Mouse (Mus musculus) embryo, embryonic 11 days (tissue): ENCODE data around the gene Ercc6.

Experiments used
- DNase-seq: peaks from one replicate; pipeline ENCODE4 v3.0.0-alpha.2; 2015

Gene Ercc6

DNA sequence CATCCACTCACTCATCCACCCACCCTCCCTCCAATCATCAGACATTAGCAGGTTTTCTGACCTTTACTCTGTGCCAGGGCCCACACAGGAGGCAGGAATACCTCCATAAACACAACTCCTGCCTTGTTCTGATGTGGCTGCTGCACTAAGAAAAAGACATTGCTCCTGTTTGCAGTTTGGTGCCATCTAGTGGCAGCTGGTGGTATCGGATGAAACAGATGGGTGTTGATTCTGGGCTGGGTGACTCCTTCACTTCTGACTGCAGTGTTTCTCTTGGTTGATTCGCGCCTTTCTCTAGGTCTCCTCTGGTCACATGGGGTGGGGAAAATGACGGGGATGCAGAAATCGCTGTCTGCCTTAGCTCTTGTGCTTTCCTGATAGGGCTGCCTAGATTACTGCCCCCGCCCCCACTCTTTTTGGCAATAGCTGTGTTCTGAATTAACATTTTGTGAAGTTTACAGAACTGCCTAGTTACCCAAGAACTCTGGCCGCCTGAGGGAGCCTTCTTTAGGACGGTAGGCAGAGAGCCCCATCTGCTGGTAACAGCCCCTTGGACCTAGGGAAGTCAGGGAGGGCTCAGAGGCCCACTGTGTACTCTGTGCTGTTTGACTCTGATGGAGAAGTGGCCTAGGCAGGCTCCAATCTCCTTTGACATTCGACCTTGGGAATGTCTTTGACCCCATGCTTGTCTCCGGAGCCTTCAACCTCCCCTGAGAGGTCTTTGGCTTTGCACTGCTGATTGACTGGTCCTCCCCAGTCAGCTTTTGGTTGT is 73.9 kb downstream of the Ercc6 start:
- DNase-seq, result peak; percentile 70

DNA sequence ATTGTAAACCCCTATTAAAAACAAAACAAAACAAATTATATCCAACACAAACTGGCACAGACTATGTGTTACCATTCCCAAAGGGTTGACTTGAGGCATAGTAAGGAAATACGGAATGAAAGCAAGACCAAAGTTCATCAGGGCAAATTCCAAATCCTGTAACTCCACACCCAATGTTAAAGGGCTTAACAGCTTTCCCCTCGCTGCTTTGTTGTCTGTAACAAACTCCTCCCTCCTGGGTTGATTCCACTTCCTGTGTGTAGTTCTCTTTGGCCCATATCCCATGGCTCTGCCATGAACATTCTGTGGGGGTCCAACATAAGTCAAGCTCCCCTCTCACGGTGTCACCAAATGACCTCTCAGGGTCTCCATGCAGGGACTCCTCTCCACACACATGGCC is 77.1 kb downstream of the Ercc6 start:
- DNase-seq, result no peak

DNA sequence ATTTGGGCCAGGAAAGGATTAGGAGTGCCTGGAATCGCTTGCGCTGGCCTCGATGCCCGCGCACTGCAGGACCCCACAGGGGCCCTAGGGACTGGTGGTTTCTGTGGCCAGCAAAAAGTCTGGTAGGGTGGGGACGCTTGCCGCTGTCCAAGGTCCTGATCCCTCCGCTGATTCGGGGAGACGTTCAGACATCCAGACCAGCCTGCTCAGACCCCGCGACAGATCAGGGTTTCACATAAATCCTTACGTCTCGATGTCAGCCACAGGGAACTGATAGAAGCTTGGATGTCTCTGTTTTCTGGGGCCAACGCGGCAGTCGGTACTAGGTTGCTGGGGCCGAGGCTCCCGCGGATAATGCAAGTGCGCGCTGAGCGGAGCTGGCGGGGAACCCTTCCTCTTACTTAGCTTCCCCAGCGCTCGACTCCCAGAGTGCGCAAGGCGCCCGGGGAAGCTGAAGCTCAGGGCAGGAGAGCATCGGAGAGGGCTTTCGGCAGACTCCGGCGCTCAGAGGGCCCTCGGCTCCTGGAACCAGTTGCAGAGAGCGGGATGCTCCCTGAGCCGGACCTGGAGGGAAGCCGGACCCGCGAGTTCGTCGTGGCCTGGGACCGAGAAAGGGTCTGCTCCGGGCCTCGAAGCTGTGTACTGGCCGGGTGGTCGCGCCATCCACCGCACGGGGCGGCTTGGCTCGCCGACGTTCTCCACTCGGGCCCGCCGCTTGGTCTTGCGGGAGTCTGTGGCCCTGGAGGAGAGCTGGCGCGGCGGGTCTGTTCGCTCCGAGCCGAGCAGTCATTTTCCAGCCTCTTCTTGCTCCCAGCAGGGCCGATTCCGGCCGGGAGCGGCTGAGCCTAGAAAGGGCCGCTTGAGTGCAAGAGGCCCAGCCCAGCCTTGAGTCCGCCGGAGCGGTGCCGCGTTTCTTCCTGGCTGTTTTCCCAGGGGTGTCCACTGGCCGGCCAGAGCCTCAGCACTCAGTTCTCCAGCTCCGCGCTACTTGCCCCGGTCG is 84.2 kb downstream of the Ercc6 start:
- peak; percentile 88 for DNase-seq

DNA sequence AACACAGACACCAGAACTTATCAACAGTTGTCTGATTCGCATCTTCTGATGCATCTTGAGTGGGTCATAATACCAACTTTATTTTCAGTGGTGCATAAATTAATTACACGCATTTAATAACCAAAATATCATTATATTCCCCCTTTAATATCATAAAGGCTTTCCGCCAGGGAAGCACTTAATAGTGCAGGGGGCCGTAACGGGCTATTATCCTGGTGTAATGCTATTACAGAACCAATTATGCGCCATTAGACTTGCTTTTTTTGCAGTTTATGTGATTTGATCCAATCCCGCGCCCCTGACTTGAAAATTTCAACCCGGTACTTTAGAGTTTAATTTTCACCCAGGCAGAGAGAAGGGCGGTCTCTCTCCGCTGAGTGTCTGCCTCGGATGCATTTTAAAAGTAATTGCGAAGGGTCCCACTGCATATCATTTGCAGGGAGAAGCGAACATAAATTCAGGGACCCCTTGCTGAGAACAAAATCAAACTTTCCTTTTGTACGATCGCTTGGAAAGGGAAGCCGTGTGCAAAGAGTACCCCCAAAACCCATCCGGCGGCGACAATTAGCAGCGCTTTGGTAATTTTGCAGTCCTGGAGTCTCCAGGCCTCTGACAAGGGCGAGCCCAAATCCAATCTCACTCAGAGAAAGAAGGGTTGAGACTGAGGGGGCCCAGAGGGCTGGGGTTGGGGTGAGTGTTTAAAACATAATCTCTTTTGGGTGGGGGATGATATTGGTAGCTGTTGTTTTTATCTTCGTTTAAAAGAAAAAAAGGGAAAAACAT is 85.3 kb downstream of the Ercc6 start:
- peak; percentile 10 for DNase-seq

DNA sequence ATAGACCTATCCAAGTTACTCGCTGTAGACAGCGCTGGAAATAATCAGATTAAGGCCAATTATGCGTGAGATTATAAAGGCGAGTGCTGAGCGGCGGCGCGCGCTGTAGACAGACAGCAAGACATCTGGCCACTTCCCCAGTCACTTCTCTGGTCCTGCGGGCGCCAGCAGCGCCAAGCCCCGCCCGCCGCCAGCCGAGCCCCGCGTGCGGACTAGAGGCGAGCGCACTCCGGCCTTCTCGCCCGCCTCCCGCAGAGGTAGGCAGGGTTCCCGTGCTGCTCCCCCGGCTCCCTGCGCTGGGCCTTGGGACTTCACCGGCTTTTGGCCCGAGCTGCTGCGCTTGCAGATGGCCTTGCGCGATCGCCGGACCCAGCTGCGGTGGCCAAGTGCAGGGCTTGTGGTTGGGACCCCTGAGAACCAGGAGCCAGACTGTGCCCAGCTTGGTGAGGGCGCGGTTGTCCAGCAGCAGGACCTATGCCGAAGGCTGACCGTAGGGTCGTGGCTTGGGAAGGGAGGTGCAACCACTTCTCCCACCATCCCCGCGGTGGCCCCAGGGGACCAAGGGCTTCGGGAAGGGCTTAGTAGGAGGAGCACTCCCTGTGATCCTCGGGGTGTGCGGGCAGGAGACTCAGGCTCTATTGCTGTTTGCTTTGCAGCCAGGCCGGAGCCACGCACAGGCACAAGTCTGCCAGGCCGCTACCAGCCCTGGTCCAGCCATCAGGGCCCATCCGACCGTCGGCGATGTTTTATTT is 86.1 kb downstream of the Ercc6 start, which contains the start of gene Prrxl1:
Prrxl1 (plus strand) TSS at position 118 of the 752 bp plus-strand sequence.
- DNase-seq, result peak; percentile 51

DNA sequence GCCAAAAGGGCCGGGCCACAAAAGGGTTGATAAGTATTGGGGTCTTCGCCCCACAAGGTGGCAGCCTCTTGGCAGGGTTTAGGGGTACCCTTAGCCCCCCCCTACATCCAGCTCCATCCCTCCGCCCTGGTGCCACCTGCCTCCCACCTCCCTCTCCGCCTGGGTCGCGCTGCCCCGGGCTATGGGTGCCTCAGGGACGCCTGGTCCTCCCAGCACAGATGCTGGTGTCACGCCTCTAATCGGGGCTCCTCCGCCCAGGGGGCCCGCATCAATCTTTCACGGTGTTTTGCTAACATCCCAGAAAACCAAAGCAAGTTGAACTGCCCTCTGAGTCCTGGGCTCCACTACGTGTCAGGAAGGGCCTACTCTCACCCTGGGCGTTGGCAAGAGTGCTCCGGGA is 86.8 kb downstream of the Ercc6 start:
- DNase-seq, result peak; percentile 8

DNA sequence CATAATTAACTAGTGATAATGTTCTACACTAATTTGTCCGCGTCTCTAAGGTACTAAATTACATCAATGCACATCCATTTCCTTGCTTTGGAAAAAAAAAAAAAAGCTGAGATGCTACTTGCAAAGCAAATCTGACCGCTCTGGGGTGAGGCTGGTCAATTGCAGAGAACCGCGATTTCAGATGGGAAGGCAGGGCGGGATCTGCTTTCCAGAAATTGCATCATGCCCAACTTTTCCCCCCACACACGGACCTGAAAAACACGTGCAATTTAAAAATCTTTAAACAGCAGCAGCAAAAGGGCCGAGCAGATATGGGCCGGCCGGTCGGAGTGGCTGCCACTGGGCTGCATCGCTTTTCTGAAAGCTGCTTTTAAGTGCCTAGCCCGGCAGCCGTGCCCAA is 92.2 kb downstream of the Ercc6 start:
- DNase-seq, result no peak

DNA sequence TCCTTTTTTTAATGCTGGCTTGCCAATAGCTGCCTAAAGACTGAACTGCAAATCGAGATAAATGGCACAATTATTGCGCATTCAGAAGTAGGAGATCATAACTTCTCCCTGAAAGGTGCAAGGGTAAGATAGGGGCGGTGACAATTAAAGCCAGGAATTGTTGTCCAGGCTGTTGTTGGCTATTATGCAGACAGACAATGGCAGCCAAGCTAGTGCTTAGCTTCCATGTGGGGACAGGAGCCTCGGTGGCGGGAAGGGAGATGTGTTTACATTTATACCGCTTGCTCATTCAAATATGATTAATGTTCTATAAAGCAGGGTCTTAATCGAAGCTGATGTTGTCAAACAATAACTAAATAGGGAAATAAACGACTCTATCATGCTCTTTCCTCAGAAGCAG is 93.0 kb downstream of the Ercc6 start:
- DNase-seq, result no peak

DNA sequence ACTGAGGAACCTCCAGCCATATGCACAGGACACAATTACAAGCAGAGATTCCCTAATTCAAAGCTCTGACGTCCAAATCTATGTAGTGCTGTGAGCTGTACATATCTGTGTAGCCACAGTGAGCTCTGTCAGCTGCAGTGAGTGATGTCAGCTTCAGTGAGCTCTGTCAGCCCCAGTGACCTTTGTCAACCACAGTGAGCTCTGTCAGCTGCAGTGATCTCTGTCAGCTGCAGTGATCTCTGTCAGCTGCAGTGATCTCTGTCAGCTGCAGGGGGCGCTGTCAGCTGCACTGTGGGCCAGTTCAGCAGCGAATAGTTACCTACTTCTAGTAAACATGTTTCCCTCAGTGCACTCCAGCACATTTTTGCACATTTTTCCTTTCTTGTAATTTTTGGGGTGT is 96.1 kb downstream of the Ercc6 start:
- peak; percentile 42 for DNase-seq

DNA sequence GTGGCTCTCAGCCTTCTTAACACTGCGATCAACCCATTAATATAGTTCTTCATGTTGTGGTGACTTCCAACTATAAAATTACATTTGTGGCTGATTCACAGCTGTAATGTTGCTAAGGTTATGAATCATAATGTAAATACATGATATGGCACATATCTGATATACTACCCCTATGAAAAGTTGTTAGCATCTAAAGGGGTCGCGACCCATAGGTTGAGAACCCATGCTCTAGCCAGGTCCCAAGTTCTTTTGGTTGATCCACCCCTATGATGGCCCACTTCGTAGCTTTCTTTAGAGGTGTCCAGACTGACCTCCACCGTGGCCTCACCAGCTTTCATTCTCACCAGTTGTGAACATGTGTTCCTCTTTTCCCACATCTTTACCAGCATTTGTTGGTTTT is 103.9 kb downstream of the Ercc6 start:
- no peak for DNase-seq

DNA sequence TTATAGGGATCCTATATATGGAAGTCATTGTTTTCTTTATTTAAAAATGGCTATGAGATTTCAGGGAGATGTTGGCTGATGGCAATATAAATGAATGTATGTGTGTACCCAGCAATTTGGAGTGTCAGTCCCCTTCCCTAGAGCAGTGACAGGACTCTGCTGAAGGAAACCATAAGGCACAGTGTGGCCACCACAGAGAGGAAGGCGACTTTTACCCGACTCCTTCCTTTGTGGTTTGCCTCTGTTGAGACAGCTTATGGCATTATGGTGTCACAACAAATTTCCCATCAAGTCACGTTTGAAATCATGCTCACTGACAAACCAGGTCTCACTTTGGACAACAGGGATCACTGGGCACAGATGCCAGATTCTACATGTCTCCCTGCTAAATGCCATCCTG is 110.9 kb downstream of the Ercc6 start:
- DNase-seq, result no peak

DNA sequence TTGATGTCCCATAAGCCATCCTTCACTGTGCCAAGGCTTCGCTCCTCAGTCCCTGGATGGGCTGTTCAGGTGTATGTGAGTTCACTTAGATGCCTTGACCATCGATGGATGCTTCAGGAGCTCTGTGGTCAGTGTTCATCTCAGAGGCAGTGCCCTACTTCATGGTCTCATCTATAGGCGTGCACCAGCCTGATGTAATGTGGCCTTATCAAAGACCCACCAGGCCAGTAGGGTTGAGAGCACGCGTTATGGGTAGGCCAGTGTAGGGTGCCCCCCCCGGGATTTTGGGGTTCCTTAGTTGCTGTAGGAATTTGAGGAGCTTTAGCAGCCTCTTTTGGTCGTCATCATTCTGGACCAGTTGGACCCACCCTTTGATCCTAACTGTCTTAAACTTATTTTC is 111.5 kb downstream of the Ercc6 start:
- DNase-seq, result no peak

DNA sequence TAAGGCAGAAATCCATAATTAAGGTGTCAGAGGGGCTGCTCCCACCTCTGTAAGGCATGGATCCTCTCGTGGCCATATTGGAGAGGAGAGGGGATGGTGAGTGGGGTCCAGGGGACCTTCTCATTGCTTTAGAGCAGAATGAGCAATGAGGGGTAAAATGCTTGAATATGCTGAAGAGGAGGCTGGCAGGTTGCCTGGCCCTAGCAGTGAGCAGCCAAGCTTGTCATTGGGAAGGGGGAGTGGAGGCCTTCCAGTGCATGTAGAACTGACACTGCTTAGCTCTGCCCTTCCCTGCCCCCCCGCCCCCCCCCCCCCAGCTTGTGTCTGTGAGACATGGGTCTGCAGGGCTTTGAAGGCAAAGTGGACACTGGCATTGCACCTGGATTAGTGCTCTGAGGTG is 114.0 kb downstream of the Ercc6 start:
- no peak for DNase-seq

DNA sequence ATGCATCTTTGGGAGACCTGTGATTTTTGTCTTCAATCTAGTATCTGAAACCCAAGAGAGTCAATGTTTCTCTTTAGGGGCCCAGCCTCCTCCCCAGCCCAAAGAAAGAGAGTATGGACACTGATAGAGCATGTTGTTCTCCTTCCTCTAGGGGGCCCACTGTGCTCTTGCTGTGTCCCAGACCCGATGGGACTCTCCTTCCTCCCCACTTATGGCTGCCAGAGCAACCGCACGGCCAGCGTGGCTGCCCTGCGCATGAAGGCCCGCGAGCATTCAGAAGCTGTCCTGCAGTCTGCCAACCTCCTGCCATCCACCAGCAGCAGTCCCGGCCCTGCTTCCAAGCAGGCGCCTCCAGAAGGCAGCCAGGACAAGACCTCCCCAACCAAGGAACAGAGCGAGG is 115.3 kb downstream of the Ercc6 start:
- peak; percentile 36 for DNase-seq
